Mouse (Mus musculus) layer of hippocampus, adult 11-12 months (tissue): ENCODE results near the gene Tmem208.

ENCODE experiments used
- DNase-seq: peaks from one replicate; pipeline ENCODE4 v3.0.0; 2022; ENCODE audit warnings: low spot score

The Tmem208 gene

DNA sequence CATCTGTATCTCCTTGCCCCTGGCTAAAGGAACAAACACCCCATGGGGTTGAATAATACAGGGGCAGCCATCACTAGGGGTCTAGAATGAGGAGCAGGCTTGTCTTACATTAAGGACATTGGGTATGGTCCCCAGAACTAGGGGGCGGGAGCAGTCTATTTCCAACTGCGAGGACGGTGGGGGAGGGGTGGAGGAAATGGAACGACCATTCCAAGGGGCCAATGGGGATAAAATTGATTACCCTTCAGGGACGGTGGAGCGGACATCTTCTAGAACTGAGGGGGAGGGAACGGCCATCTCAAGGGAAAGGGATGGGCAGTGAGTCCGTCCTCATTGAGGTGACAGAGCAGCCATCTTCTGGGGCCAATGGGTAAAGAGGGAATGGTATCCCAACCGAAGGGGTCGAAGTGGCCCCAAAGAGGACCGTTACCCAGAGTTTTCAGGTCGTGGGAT, 487 bp upstream of the Tmem208 start:
- no peak for DNase-seq

DNA sequence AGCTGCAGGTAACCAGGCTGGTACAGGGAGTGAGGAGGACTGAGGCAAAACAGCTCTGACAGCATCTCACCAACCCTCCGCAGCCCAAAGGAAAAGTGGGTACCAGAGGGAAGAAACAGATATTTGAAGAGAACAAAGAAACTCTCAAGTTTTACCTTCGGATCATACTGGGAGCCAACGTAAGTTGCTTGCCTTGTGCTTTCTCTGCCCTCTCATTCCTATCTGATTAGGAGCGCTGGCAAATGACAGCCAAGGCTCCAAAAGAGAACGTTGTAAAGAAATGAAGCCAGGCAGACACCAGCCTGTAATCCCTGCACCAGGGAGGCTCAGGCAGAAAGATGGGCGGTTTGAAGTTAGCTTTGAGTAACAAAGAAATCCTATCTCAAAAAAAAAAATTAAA, 814 bp downstream of the Tmem208 start:
- no peak for DNase-seq

DNA sequence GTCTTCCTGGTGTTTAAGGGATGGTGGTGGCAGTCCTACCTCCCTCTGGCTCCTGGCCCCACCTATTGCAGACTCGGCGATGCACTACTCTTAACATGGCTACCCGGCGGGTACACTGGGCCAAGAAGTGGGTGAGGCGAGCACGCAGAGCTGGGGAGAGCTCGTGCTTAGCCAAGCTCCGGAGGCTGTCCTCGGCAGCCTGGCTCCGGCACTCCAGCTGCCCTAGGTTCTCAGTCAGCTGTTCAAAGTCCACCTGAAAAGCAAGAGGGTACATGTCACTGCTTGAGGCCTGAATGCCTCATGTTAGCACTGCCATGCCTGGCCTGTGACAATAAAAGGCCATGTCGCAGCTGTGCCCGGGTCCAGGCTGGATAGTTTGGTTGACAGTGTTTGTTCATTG, 4.2 kb downstream of the Tmem208 start:
- DNase-seq, result no peak

DNA sequence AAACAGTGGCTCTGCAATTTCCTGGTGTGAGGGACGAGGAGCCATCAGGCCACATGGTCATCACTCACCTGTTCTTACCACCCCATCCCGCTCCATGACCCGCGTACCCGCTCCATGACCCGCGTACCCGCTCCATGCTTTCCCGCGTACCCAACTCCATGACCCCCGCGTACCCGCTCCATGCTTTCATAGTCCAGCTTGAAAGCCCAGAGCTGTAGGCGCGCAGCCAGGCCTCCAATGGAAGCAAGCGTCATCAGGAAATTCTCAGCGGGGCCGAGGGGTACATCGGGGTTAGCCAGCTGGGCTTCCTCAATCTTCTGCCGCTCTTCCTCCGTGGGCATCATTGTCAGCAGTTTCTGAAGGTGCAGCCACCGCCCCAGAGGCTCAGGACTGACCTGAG, 5.3 kb downstream of the Tmem208 start:
- DNase-seq, result no peak

DNA sequence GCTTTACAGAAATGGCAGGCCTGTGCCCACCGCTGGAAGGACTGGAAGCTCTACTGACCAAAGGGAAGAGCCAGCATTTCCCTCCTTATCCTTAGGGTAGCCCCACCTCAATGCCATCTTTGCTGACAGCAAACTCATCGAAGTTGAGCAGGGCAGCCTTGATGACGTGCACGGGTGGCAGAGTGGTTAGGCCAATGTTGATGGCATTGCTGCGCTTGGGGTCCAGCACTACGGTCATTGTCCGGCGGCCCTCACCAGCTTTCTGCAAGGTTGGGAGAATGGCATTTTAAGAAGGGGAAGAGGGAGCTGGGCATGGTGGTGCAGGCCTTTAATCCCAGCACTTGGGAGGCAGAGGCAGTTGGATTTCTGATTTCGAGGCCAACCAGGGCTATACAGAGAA, 5.8 kb downstream of the Tmem208 start:
- DNase-seq, result no peak

DNA sequence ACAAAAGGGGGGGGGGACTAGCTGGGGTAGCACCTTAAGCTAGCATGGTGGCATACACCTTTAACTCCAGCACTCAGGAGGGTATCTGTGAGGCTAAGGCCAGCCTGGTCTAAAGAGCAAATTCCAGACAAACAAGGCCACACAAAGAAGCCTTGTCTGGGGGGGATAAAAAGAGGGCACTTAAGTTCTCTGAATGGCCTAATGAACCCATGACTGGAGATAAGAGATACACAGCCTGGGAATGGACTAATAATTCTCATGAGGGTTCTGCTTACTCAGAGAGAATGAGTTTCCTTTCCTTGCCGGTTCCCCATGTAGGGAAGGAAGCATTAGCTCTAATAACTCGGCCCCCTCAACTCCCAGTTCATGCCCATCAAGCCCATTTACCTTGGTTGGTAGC, 6.4 kb downstream of the Tmem208 start:
- no peak for DNase-seq

DNA sequence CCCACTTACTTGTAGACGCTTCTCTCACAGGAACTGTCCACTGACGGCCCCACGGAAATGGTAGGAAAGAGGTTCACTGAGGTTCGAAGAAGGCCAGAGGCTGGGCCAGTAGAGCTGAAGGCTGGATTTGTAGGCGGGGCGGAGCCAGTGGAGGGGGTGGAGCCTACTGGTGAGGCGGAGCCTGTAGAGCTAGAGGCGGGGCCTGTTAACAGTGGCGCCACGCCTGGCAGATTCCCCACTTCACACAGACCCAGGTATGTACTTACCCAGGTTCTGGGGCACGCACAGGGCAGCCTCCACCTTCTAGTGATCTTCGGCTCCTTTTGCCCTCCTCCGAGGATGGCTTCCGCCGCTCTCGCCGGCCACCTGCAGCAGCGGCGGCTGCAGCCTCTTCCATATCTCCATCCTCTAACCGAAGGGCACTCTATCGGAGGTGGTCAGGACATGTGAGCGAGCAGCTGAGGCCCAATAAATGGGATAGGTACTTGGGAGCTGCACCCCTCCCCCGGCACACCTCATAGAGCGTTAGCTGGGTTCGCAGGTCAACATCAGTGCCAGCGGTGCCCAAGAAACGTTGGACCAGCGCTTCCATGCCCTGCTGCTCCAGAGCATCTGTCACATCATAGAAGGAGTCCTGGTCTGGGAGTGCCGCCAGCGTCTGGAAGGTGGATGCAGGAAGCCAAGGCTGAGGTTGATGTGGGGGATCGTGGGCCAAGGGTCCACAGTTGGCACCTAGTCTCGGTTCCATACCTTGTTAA, 10.4 kb downstream of the Tmem208 start:
- DNase-seq, result no peak

DNA sequence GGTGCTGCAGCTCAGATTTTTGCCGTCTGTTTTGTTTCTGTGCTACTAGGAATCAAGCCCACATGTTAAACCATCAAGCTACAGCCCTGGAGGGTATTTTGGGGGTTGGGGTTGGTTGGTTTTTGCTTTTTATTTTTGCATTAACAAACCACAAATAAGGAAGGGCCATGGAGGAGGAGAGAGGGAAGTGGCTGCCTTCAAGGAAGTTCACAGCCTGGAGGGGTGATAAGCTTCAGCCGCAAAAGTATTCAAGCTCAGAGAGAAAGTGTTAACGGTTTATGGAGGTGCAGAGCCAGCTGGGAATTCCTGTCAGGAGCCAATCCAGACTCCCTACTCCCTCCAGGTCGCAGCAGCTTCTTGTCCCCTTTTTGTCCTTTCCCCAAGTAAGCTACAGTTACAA, 12.8 kb downstream of the Tmem208 start:
- no peak for DNase-seq

DNA sequence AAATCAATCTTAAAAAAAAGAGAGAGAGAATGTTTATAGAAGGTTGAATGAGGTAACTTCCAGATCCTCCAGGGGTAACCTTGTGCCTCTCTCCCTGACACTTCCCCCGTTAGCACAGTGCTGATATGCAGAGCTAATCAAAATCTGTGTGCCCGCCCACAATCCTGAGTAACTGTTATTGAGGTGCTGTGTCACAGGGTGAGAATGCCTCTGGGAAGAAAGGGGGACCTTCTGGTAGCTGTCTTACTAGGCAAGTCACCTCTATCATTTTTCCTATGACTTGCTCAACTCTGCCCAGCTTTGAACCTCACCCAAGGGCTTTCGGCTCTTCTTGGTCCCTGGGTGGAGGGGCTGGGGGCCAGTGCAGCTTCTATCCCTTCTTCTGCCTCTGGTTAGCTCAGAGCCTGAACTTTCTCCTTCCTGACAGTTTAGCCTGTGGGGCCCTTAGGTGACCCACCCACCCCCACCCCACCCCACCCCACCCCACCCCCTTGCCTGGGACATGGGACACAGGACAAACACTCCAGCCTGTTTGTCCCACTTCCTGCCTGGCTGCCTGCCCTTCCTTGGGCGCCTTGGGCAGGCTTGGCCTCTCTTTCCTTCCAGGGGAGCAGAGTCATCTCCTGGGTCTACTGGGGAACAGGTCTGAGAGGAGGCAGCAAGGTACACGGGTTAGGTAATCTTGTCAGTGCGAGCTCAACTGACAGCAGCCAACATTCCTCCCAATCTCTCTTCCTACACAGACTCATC, 13.9 kb downstream of the Tmem208 start:
- DNase-seq, result no peak

DNA sequence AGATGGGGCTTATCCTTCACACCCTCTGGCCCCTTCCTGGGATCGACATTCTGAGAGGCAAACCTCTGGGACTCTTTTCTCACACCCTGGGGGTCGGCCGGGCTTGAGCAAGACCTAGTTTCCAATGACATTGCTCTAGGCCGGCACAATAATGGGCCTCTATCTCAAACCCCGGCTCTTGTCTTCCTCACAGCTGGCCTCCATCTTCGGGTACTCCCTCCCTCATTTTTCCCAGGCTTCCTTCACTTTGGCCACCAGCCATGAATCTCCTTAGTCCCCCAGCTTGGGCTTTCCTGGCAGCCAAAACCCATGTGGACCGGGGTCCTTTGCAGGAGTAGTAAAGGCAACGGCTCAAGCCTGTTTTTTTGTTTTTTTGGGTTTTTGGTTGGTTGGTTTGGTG, 15.2 kb downstream of the Tmem208 start:
- no peak for DNase-seq

DNA sequence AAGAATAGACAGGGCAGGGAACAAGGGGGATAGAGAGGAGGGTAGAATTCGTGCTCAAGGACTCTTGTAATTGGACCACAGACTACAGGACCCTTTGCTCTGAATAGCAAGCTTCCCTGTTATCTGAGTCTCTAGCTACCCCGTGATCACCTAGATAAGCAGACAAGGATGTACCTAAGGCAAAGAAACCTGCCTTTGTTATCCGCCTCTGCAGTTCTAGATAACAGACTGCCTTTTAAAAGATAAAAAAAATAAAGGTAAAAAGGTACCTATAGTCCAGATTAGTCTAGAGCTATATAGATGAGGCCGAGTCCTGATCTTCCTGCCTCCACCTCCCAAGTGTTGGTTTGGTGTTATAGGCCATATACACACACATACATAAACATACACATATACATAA, 16.6 kb downstream of the Tmem208 start:
- no peak for DNase-seq

DNA sequence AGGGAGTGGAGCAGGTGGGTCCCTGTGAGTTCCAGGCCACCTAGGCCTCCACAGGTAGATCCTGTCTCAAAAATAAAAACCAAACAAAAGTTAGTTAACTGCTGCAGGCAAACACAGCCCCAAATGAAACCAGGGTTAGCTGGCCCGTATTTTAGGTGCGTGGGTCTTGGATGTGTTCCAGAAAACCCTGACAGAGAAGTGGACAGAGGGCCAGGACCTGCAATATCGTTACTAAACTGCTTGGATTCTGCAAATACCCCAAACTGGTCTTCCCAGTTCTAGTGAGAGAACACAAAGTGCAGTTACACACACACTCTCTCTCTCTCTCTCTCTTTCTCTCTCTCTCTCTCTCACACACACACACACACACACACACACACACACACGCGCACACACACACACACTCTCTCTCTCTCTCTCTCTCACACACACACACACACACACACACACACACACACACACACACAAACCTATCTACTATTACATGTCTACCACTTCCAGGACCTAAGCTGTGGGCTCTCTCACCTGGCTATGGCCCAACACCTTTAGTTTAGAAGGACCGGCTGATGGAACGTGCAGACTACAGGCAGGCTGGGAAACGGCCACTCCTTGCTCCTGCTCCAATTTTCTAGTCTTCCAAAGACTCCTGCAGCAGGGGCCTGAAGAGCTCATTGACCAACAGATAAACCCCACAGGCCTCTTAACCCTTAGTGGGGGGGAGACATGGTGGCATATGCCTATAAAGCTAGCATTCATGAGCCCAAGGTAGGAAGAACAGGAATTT, 17.8 kb downstream of the Tmem208 start:
- DNase-seq, result no peak

DNA sequence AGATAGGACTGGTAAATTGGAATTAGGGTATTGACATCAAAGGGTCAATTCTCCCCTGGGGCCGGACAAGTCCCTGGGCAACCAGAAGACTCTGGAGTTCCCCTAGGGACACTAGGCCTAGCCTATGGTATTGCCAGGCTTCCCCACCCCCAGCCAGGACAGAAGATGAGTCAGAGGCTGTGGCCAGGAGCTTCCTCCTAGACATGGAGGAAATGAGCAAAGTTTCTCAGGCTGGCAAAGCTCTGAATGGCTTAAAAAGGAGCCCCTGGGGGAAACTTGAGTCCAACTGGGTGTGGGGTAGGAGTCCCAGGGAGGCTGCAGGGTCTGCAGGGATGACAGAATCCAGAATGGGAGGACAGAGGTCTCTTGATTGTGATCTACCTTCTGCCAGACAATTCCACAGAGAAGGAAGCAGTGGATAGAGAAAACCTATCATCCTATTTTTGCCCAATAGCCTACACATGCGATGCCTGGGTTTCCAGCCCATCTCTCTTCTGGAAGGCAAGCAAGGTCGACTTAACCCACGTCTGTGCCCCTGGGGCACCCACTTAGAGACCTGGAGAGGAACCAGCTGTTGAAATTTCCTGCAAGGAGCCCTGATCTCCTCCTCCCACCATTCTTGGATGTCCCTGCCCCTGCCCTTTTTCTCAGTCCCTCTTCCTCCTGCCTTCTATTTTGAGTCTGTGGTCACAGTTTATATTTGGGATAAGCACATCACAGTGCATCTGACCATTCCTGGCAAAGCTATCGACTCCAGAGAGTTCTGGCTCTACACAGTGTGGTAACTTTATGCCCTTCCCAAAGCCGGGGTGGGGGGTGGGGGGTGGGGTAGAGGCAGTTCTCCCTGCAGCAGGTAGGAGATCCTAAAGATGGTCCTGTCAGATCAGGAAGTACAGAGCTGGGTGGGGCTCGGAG, 19.2 kb downstream of the Tmem208 start:
- no peak for DNase-seq

DNA sequence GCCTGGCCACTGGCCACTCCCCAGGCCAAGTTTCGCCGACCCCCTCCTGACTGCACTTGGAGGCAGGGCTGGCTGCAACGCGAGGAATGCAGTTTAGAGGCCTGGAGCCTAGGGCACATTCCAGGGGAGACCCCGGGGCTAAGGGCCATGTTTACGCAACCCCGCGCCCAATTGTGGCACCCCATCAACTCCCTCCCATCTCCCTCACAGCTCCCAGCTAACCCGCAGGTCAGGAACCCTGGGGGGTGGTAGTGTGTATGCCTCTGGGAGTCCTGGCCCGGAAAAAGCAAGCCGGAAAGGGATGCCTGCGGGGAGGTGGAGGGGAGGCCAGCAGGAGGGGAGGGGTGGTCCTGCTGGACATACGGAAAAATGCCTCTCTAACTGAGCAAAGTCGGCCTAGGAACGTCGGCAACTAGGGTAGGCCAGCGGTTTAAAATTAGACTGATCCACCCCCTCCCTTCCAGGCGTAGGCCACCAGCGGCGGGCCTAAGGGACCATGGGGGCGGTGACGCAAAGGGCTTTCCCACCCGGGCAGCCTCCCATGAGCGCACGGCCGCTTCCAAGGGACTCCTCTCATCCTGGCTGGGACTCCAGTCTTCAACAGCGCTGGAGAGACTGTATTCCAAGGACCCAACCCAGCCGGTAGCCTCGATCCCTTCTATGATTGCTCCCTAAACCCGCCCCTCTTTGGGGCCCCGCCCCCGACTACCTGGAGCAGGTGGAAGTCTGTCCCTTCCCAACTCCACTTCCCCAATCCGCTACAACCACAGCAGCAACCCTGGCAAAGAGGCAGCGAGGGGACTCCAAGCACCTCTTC, 20.7 kb downstream of the Tmem208 start:
- no peak for DNase-seq

DNA sequence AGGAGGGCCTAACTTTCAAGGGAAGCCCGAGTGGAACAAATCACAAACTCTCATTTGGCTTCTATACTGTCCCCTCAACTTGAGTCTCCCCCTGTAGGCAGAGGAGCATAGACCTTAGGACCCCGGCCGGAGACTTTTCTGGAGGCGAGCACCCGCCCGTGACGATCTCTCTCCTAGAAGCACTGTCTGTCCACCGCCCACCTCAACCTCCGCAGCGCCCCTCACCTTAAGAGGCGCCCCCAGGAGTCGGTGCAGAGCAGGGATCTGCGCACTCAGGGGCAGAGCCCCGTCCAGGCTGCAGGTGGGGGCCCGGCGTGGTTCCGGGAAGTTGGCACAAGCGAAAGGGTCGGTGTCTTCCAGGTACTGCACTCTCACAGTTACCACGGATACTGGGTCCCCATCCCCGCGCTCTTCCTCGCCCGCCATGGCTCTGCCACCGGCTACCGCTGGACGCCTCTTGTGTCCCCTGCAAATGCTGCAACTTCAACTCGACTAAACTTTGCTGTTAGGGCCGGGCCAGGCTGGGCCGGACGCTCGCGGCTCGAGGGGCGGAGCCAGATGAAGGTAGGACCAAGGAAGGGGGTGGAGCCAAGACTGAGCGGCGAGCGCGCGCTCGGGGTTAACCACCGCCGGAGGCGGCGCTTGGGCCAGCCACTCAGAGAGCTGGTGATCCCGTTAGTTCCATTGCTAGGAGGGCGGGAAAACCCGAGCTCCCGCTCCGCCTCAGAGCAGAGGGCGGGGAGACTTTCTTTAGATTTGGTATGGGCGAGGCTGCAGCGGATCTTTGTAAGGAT, 21.5 kb downstream of the Tmem208 start, which contains the start of gene Fhod1:
Gene Fhod1 (minus strand): TSS at position 526 of the 794 bp plus-strand sequence.
- peak; percentile 87 for DNase-seq

DNA sequence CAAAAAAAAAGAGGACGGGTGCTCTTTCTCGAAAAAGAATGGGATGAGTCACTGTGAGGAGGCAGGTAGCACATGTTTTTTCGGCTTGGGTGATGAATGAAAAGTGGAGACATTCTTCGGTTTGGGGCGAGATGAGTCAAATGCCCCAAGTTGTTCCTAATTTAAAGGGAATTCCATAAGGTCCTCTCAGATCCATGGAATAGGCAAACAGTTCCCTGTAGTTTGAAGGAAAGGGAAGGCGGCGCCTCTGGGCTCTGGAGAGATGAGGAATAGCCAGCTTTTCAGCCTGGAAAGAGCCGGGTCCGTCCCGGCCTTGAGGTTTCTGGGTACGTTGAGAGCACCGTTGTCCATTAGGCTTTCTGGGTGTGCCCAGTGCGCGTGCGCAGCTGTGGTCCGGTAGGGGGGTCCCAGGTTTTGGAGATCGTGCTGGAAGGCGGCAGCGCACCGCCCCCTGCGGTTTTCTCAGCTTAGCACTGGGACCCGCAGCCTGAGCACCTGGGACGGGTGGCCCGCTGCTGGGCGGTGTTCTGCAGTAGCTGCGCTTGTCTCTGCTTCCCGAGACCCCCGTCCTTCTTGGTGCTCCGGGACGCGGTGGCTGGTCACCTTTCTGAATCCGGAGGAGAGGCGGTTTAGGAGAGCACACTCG, 22.4 kb downstream of the Tmem208 start, which contains the start of gene Slc9a5:
Gene Slc9a5 (plus strand): TSS at position 394 of the 646 bp plus-strand sequence.
- DNase-seq, result peak; percentile 45

DNA sequence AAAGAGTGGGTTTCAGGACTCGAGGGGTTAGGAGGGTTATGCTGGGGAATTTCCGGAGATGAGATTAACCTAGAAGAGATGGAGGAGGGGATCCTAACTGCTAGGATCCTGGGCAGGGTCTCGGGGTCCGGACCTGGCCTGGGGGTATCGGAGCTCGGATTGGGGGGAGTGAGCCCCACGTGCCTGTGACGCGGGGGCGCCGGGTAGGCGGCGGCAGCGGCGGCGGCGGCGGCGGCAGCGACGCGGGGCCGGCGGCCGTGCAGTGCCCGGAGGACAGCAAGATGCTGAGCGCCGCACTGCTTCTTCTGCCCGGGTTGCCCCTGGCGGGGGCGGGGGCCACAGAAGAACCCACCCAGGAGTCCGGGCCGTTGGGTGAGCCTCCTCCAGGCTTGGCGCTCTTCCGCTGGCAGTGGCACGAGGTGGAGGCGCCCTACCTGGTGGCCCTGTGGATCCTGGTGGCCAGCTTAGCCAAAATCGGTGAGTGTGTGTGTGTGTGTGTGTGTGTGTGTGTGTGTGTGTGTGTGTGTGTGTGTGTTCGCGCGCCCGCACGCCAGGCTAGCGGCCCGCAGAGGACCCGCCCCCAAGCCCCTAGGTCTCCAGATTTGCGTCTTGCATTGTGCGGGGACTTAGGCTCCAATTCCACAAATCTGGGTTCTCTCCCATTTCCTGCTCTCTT, 23.1 kb downstream of the Tmem208 start:
- DNase-seq, result no peak

DNA sequence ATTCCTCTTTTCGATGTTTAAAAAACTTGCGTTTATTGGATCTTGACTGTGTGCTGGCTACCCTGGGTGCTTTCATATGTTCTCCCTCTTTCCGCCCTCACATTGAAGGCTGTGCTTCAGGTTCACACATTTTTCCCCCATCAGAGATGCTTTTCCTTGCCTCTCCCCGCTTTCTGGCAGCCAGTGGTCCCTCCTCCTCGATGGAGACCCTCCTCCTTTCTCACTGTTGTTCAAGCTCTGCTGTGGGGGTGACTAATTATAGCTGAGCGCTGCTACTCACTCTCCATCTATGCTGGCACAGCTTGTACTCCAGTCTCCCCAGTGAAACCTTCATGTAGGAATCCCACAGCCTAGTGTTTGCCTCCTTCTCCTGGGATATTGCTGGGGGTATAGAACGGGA, 24.0 kb downstream of the Tmem208 start:
- DNase-seq, result no peak
